Mouse (Mus musculus) right cerebral cortex, postnatal 25 days (tissue): ENCODE measurements around the gene Zcchc9.

Experiments used
- DNase-seq: peaks from one replicate; pipeline ENCODE4 v3.0.0; 2022

The Zcchc9 gene

GRCm38 (mm10) chr13:91760302-91761050 is 47.0 kb downstream of the Zcchc9 start:
- DNase-seq = no peak

DNA sequence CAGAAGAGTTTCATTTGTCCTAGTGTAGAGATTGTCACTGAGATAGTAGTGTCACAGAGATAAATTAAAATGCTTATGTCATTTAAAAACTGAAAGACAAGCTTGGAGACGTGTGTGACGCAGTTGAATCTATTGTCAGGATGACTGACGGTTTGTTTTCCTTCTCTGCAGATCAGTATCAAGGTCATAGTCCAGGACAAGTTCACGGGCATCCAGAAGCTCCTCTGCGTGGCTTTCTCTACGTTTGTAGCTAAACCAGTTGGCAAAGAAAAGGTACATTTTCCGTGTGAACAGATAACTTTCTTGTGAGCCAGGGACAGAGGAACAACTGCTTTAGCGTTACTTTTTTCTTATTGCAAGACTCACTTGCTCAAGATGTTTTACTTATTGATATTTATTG is 47.7 kb downstream of the Zcchc9 start:
- no peak for DNase-seq

DNA sequence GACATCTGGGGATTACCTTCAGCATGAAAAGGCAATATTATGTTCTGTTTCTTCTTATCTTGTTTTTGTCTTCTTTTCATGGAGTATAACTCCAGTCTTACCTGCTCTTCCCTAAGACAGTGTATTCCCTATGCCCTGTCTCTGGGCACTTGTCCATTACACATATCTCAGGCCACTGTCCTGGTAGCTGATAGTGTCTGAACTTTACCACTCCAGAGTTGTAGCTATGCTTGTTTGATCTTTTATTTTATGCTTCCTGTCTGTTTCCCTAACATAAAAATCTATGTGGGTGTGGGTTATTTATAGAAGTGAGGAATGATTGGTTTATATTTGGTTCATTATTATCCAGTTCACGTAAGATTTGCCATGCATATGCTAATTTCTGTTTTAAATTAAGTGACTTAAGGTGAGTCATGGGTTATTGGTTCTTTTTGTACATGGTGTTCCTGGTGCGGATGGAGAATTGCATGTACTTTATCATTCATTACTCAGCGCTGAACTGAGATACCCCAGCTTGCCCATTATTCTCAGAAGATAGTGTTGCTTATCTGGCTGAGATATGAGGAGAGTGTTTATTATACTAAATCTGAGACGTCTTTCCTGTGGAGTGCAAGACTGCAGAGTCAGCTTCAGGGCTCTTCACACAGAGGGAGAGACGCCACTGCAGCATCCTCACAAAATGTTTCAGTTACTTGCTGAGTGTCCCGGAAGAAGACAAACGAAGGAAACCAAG is 49.0 kb downstream of the Zcchc9 start:
- DNase-seq = no peak

- no peak for DNase-seq
Measured at GRCm38 (mm10) chr13:91756230-91756629, 51.3 kb downstream of the Zcchc9 start.

- DNase-seq = no peak
Measured at GRCm38 (mm10) chr13:91754762-91755161, 52.7 kb downstream of the Zcchc9 start.

- no peak for DNase-seq
Measured at GRCm38 (mm10) chr13:91753724-91754123, 53.8 kb downstream of the Zcchc9 start.

GRCm38 (mm10) chr13:91749981-91750380 is 57.5 kb downstream of the Zcchc9 start:
- DNase-seq = no peak

GRCm38 (mm10) chr13:91748401-91748800 is 59.1 kb downstream of the Zcchc9 start:
- DNase-seq = no peak
